Mouse (Mus musculus) layer of hippocampus, adult 11-12 months (tissue): ENCODE measurements around the gene Scamp5.

Experiments
- DNase-seq: peaks from one replicate; pipeline ENCODE4 v3.0.0; 2022; ENCODE audit warnings: low spot score

Scamp5 gene

GRCm38 (mm10) chr9:57467896-57468549 lies at the start of gene Scamp5:
TSS of gene Scamp5 (minus strand) at chr9:57468060.
- peak; percentile 92 for DNase-seq

- peak; percentile 73 for DNase-seq
These were observed 49.3 kb upstream of the Scamp5 start for GRCm38 (mm10) chr9:57517113-57517512.

GRCm38 (mm10) chr9:57510577-57510976 lies 42.7 kb upstream of the Scamp5 start:
- no peak for DNase-seq

- DNase-seq = no peak
These were observed 37.8 kb upstream of the Scamp5 start for GRCm38 (mm10) chr9:57505700-57506099.

GRCm38 (mm10) chr9:57504891-57505290 lies 37.0 kb upstream of the Scamp5 start:
- DNase-seq = no peak

- no peak for DNase-seq
These were observed 36.5 kb upstream of the Scamp5 start for GRCm38 (mm10) chr9:57504381-57504700.

GRCm38 (mm10) chr9:57503622-57504380 lies 35.9 kb upstream of the Scamp5 start, which contains the start of gene Rpp25:
TSS of gene Rpp25 (plus strand) at chr9:57504026.
- no peak for DNase-seq

- no peak for DNase-seq
These were observed 35.2 kb upstream of the Scamp5 start for GRCm38 (mm10) chr9:57502911-57503621.

- no peak for DNase-seq
These were observed 34.0 kb upstream of the Scamp5 start for GRCm38 (mm10) chr9:57501861-57502260.

GRCm38 (mm10) chr9:57501452-57501851 lies 33.6 kb upstream of the Scamp5 start:
- no peak for DNase-seq

GRCm38 (mm10) chr9:57498536-57498935 lies 30.7 kb upstream of the Scamp5 start:
- no peak for DNase-seq

- DNase-seq = no peak
These were observed 29.4 kb upstream of the Scamp5 start for GRCm38 (mm10) chr9:57497236-57497635.

GRCm38 (mm10) chr9:57494970-57495369 lies 27.1 kb upstream of the Scamp5 start:
- DNase-seq = no peak

- no peak for DNase-seq
These were observed 25.7 kb upstream of the Scamp5 start for GRCm38 (mm10) chr9:57493532-57493931.

GRCm38 (mm10) chr9:57487807-57488206 lies 19.9 kb upstream of the Scamp5 start:
- DNase-seq = no peak

- peak; percentile 81 for DNase-seq
These were observed 17.9 kb upstream of the Scamp5 start for GRCm38 (mm10) chr9:57485774-57486173.

- peak; percentile 78 for DNase-seq
These were observed 1.1 kb upstream of the Scamp5 start for GRCm38 (mm10) chr9:57468914-57469313.

- peak; percentile 62 for DNase-seq
These were observed 539 bp downstream of the Scamp5 start for GRCm38 (mm10) chr9:57467271-57467771.

GRCm38 (mm10) chr9:57466101-57466500 lies 1.8 kb downstream of the Scamp5 start:
- no peak for DNase-seq

- no peak for DNase-seq
These were observed 5.0 kb downstream of the Scamp5 start for GRCm38 (mm10) chr9:57462866-57463265.

GRCm38 (mm10) chr9:57459707-57460106 lies 8.2 kb downstream of the Scamp5 start:
- DNase-seq = no peak

GRCm38 (mm10) chr9:57453516-57453915 lies 14.3 kb downstream of the Scamp5 start:
- no peak for DNase-seq
